ENCODE assay signal across 27 mouse cellular contexts in the genomic region with DNA sequence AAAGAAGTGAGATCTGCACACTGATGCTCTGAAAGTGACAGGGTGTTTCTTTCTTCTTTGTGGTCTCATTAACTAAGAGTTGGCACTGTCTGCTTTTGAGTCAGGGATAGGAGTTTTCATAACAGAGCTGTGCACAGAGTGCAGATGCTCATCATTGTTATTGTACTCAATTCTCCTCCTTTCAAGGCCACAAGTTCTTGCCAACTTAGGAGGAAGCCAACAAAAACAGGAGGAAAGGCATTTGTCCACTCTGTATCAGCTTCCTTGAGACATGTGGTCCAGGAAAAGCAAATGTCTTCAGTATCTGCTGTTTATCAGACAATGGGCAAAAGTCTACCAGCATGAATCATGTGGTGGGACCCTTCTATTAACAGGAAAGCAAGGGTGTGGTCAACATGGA.
DNase-seq lines count a peak whose midpoint lies in the region; TF ChIP-seq lines count a peak whose summit lies in the region.
"Had no signal": no experiment of that assay in that cellular context is flagged by ENCODE, and none has a peak within 500 bp of the region (broad histone marks: within the 10 kb centered on the region; RNA-seq: fewer than 3 reads in every experiment).

No protein-coding gene starts in this region.

- no peaks in the 10 kb centered on the region for H3K36me3 ChIP-seq in heart, adult 2 months (ENCODE audit: control insufficient read depth, insufficient read depth, low read length)
- H3K36me3 ChIP-seq: embryonic facial prominence, embryonic 10.5 days; embryonic facial prominence, embryonic 15.5 days; limb, embryonic 10.5 days; limb, embryonic 15.5 days; liver, embryonic 13.5 days; midbrain, embryonic 12.5 days; neural tube, embryonic 12.5 days had no signal

- TF ChIP-seq POLR2A in heart, adult 2 months (IDR thresholded peaks at IDR 0.05; ENCODE audit: insufficient read depth, low read depth, low read length): no peak
- no peak for TF ChIP-seq POLR2A in lung, adult 2 months (IDR thresholded peaks at IDR 0.05; ENCODE audit: borderline replicate concordance, extremely low read depth, low read depth, low read length)

- no peaks in the 10 kb centered on the region for H3K4me1 ChIP-seq in heart, adult 2 months (ENCODE audit: control insufficient read depth, insufficient read depth, low read length)
- H3K4me1 ChIP-seq in lung, adult 2 months (ENCODE audit: control insufficient read depth, insufficient read depth, low read length): no peaks in the 10 kb centered on the region
- H3K4me1 ChIP-seq: embryonic facial prominence, embryonic 10.5 days; embryonic facial prominence, embryonic 15.5 days; forebrain, embryonic 13.5 days; limb, embryonic 10.5 days; limb, embryonic 15.5 days; liver, embryonic 13.5 days; megakaryocyte, embryonic 14.5 days; midbrain, embryonic 12.5 days; neural tube, embryonic 12.5 days had no signal

- intact Hi-C loops in heart, adult 2 months (cut with DNase I): no loop called here

- no peaks in the 10 kb centered on the region for H3K27me3 ChIP-seq in heart, adult 2 months (ENCODE audit: control insufficient read depth, insufficient read depth, low read length)
- H3K27me3 ChIP-seq: CH12.LX; embryonic facial prominence, embryonic 15.5 days; forebrain, embryonic 13.5 days; limb, embryonic 15.5 days; liver, embryonic 13.5 days; megakaryocyte, embryonic 14.5 days; midbrain, embryonic 12.5 days; neural tube, embryonic 12.5 days; Patski had no signal

- no peak for TF ChIP-seq CTCF in heart, adult 2 months (IDR thresholded peaks at IDR 0.05)
- no peak for TF ChIP-seq CTCF in lung, adult 2 months (IDR thresholded peaks at IDR 0.05; ENCODE audit: insufficient read depth, low read length)

- peak; percentile 20 for DNase-seq in heart, adult 8-10 months (ENCODE audit: low spot score)
- no peak for DNase-seq in heart, adult 2 months
- peak; percentile 13 for DNase-seq in testis, postnatal 14 days (ENCODE audit: low spot score)
- no peak for DNase-seq in testis, postnatal 10 days (ENCODE audit: low spot score)
- peak; percentile 2 for DNase-seq in brain, adult 2 months (ENCODE audit: low read depth, low spot score)
- no peak for DNase-seq in lung, adult 2 months
- DNase-seq: cerebellum, adult 8-10 months; cerebellum, postnatal 25 days; gastrocnemius, postnatal 14 days; kidney, adult 9 months; kidney, postnatal 10 days; layer of hippocampus, postnatal 36 days; liver, embryonic 13.5 days; lung, adult 18-20 months; lung, postnatal 14 days had no signal

- H3K4me3 ChIP-seq in heart, adult 2 months: no peak overlapping the region
- H3K4me3 ChIP-seq in lung, adult 2 months (replicated peaks; ENCODE audit: extremely low read depth, low read depth, low read length): no peak overlapping the region
- H3K4me3 ChIP-seq: embryonic facial prominence, embryonic 10.5 days; embryonic facial prominence, embryonic 15.5 days; forebrain, embryonic 13.5 days; limb, embryonic 10.5 days; limb, embryonic 15.5 days; liver, embryonic 13.5 days; megakaryocyte, embryonic 14.5 days; midbrain, embryonic 12.5 days; myocyte; neural tube, embryonic 12.5 days had no signal

- no peak overlapping the region for H3K9ac ChIP-seq in heart, adult 2 months (ENCODE audit: low read depth, low read length)
- H3K9ac ChIP-seq: embryonic facial prominence, embryonic 15.5 days; forebrain, embryonic 13.5 days; hindbrain, embryonic 14.5 days; limb, embryonic 15.5 days; liver, embryonic 13.5 days; midbrain, embryonic 12.5 days; neural tube, embryonic 12.5 days had no signal

- TF ChIP-seq EP300 in heart, adult 2 months (IDR thresholded peaks at IDR 0.05; ENCODE audit: insufficient read depth, low read depth, low read length): no peak

- H3K79me2 ChIP-seq in heart, adult 2 months (replicated peaks; ENCODE audit: control insufficient read depth, insufficient read depth, low read length): no peaks in the 10 kb centered on the region

- H3K27ac ChIP-seq in heart, adult 2 months: no peak overlapping the region
- H3K27ac ChIP-seq: embryonic facial prominence, embryonic 10.5 days; embryonic facial prominence, embryonic 15.5 days; forebrain, embryonic 13.5 days; hindbrain, embryonic 14.5 days; limb, embryonic 10.5 days; limb, embryonic 15.5 days; liver, embryonic 13.5 days; midbrain, embryonic 12.5 days; neural tube, embryonic 12.5 days had no signal

Comparison
In these comparisons a context has a peak if more than half of its experiments do, and no peak if none do; other contexts are left out.
1. DNase-seq: peak in heart, adult 8-10 months (single experiment), testis, postnatal 14 days (single experiment) and brain, adult 2 months (single experiment); none in heart, adult 2 months (0 of 2), testis, postnatal 10 days (single experiment) and lung, adult 2 months (single experiment).